Comparison of ENCODE assay signal across 46 mouse cellular contexts in the genomic region with DNA sequence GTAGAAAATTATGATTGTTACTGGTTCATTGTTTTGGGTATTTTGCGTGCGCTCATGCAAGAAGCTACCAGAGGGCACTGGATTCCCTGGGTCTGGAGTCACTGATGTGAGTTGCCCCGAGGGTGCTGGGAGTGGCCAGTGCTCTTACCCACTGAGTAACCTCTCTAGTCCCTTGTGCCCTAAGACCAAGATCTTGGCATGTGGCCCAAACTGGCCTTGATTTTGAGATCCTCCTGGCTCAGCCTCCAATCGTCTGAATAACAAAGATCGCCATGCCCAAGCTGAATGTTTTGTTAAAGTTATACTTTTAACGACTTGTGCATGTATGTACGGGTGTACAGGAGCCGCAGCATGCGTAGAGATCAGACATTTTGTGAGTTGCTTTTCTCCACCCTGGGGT. TPM values are rescaled to one million over a fixed set of nuclear protein-coding genes. Genes with fewer than 3 reads are reported as not detected.
"Had no signal": no experiment of that assay in that cellular context is flagged by ENCODE, and none has a peak within 500 bp of the region (broad histone marks: within the 10 kb centered on the region; RNA-seq: fewer than 3 reads in every experiment).

No protein-coding gene starts in this region.

- H3K27ac ChIP-seq: limb, embryonic 10.5 days; limb, embryonic 12.5 days; limb, embryonic 13.5 days; limb, embryonic 15.5 days; liver, embryonic 12.5 days; liver, embryonic 13.5 days; liver, embryonic 14.5 days; liver, embryonic 15.5 days; lung, embryonic 15.5 days; macrophage; midbrain, embryonic 10.5 days; midbrain, embryonic 12.5 days; midbrain, embryonic 13.5 days; midbrain, embryonic 15.5 days; neural tube, embryonic 12.5 days had no signal

- H3K36me3 ChIP-seq: limb, embryonic 10.5 days; limb, embryonic 12.5 days; limb, embryonic 13.5 days; limb, embryonic 15.5 days; lung, embryonic 15.5 days; midbrain, embryonic 10.5 days; midbrain, embryonic 12.5 days; midbrain, embryonic 13.5 days; midbrain, embryonic 15.5 days; neural tube, embryonic 12.5 days had no signal

- H3K27me3 ChIP-seq: limb, embryonic 13.5 days; limb, embryonic 15.5 days; liver, embryonic 13.5 days; liver, embryonic 15.5 days; lung, embryonic 15.5 days; midbrain, embryonic 12.5 days; midbrain, embryonic 13.5 days; midbrain, embryonic 15.5 days; neural tube, embryonic 12.5 days had no signal

- H3K4me3 ChIP-seq: limb, embryonic 10.5 days; limb, embryonic 12.5 days; limb, embryonic 13.5 days; limb, embryonic 15.5 days; liver, embryonic 12.5 days; liver, embryonic 13.5 days; liver, embryonic 15.5 days; lung, embryonic 15.5 days; megakaryocyte, embryonic 14.5 days; midbrain, embryonic 10.5 days; midbrain, embryonic 12.5 days; midbrain, embryonic 13.5 days; midbrain, embryonic 15.5 days; myocyte; neural tube, embryonic 12.5 days had no signal

- DNase-seq: left cerebral cortex, postnatal 4 days; liver; liver, embryonic 13.5 days; liver, postnatal 0 days; lung, adult 18-20 months; lung, adult 2 months; lung, embryonic 14.5 days; lung, postnatal 10 days; lung, postnatal 14 days; lung, postnatal 36 days; lung, postnatal 4 days; midbrain, embryonic 14.5 days had no signal

- H3K9me3 ChIP-seq: limb, embryonic 10.5 days; limb, embryonic 12.5 days; limb, embryonic 13.5 days; limb, embryonic 15.5 days; liver, embryonic 12.5 days; liver, embryonic 13.5 days; liver, embryonic 15.5 days; lung, embryonic 15.5 days; megakaryocyte, embryonic 14.5 days; midbrain, embryonic 10.5 days; midbrain, embryonic 12.5 days; midbrain, embryonic 13.5 days; midbrain, embryonic 15.5 days; neural tube, embryonic 12.5 days had no signal

- H3K9ac ChIP-seq: limb, embryonic 12.5 days; limb, embryonic 13.5 days; limb, embryonic 15.5 days; liver, embryonic 12.5 days; liver, embryonic 13.5 days; liver, embryonic 14.5 days; liver, embryonic 15.5 days; liver, postnatal 0 days; lung, embryonic 14.5 days; lung, embryonic 15.5 days; midbrain, embryonic 12.5 days; midbrain, embryonic 13.5 days; midbrain, embryonic 15.5 days; neural tube, embryonic 12.5 days had no signal

- H3K4me1 ChIP-seq: limb, embryonic 12.5 days; limb, embryonic 15.5 days; midbrain, embryonic 12.5 days; midbrain, embryonic 13.5 days; midbrain, embryonic 15.5 days had no signal

RNA-seq across cellular contexts. Expression of a gene that starts 21.4 kb away (rescaled TPM):
- total RNA-seq: left cerebral cortex, postnatal 10 days; left cerebral cortex, postnatal 14 days; left cerebral cortex, postnatal 36 days; left cerebral cortex, postnatal 4 days; liver, adult 2 months; megakaryocyte progenitor cell, adult 5-6 weeks; megakaryocyte, adult 5-6 weeks; megakaryocyte-erythroid progenitor cell, adult 5-6 weeks; midbrain, postnatal 0 days; monocyte, adult 5-6 weeks had no signal
- polyA plus RNA-seq: limb, embryonic 10.5 days; limb, embryonic 11.5 days; limb, embryonic 12.5 days; limb, embryonic 13.5 days; limb, embryonic 14.5 days; limb, embryonic 15.5 days; liver, adult 2 months; liver, embryonic 11.5 days; liver, embryonic 12.5 days; liver, embryonic 13.5 days; liver, embryonic 14.5 days; liver, embryonic 15.5 days; liver, embryonic 16.5 days; liver, postnatal 0 days; lung, adult 2 months; lung, embryonic 14.5 days; lung, embryonic 15.5 days; lung, embryonic 16.5 days; lung, postnatal 0 days; macrophage; midbrain, embryonic 10.5 days; midbrain, embryonic 11.5 days; midbrain, embryonic 12.5 days; midbrain, embryonic 13.5 days; midbrain, embryonic 14.5 days; midbrain, embryonic 15.5 days; midbrain, embryonic 16.5 days; midbrain, postnatal 0 days; myocyte; neural tube, embryonic 11.5 days had no signal

RNA-seq across cellular contexts. Expression of a gene that starts 32.7 kb away (rescaled TPM):
- total RNA-seq: liver, adult 2 months; megakaryocyte progenitor cell, adult 5-6 weeks; megakaryocyte, adult 5-6 weeks; megakaryocyte-erythroid progenitor cell, adult 5-6 weeks; midbrain, postnatal 0 days; monocyte, adult 5-6 weeks had no signal
- polyA plus RNA-seq: limb, embryonic 10.5 days; limb, embryonic 11.5 days; limb, embryonic 12.5 days; limb, embryonic 15.5 days; liver, embryonic 11.5 days; liver, embryonic 12.5 days; liver, embryonic 13.5 days; liver, embryonic 15.5 days; liver, embryonic 16.5 days; liver, postnatal 0 days; lung, adult 2 months; lung, embryonic 14.5 days; lung, embryonic 15.5 days; lung, embryonic 16.5 days; macrophage; midbrain, embryonic 10.5 days; midbrain, embryonic 11.5 days; midbrain, embryonic 12.5 days; midbrain, embryonic 13.5 days; midbrain, embryonic 14.5 days; midbrain, embryonic 15.5 days; midbrain, embryonic 16.5 days; midbrain, postnatal 0 days; myocyte had no signal

RNA-seq across cellular contexts. Expression of a gene that starts 32.8 kb away (rescaled TPM):
- total RNA-seq: left cerebral cortex, postnatal 10 days; left cerebral cortex, postnatal 14 days; left cerebral cortex, postnatal 36 days; left cerebral cortex, postnatal 4 days; liver, adult 2 months; megakaryocyte progenitor cell, adult 5-6 weeks; megakaryocyte, adult 5-6 weeks; megakaryocyte-erythroid progenitor cell, adult 5-6 weeks; midbrain, postnatal 0 days; monocyte, adult 5-6 weeks had no signal
- polyA plus RNA-seq: limb, embryonic 11.5 days; limb, embryonic 14.5 days; limb, embryonic 15.5 days; liver, embryonic 11.5 days; liver, embryonic 12.5 days; liver, embryonic 13.5 days; lung, adult 2 months; lung, embryonic 14.5 days; lung, embryonic 15.5 days; lung, postnatal 0 days; macrophage; midbrain, embryonic 10.5 days; midbrain, embryonic 11.5 days; midbrain, embryonic 12.5 days; midbrain, embryonic 13.5 days; midbrain, embryonic 14.5 days; midbrain, embryonic 16.5 days; midbrain, postnatal 0 days; myocyte; neural tube, embryonic 11.5 days had no signal

RNA-seq across cellular contexts. Expression of a gene that starts 36.2 kb away (rescaled TPM):
- total RNA-seq: left cerebral cortex, postnatal 36 days; left cerebral cortex, postnatal 4 days; liver, adult 2 months; megakaryocyte progenitor cell, adult 5-6 weeks; megakaryocyte, adult 5-6 weeks; megakaryocyte-erythroid progenitor cell, adult 5-6 weeks; midbrain, postnatal 0 days; monocyte, adult 5-6 weeks had no signal
- polyA plus RNA-seq: limb, embryonic 11.5 days; liver, adult 2 months; liver, embryonic 13.5 days; lung, adult 2 months; lung, embryonic 14.5 days; macrophage; midbrain, embryonic 11.5 days; midbrain, embryonic 14.5 days had no signal
